Mouse (Mus musculus) right cerebral cortex, adult 18-20 months (tissue): ENCODE results near the gene Hcrt.
A peak's percentile ranks its signal among the peaks of the same experiment; 100 is the strongest.

Source experiments
- DNase-seq: peaks from one replicate; pipeline ENCODE4 v3.0.0; 2022; ENCODE audit warnings: mixed read lengths

Gene Hcrt

DNA sequence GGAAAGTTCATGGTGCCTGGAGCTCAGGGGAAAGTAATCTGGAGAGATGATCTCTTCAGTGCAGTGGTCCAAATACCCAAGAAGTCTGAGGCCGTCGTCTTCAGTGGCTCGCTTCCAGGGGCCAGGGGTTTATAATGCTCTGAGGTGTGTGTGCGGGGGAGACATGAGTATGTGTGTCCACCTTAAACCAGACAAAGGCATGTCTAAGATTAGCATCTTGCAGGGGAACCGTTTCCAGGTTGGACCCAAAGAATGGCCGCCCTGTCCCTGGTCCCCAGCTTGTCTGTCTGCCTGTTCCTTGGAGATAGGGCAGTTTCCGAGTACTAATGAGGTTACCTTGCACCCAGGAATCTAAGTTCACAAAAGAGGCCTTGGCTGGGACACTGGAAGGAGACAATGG lies at the start of gene Hcrt:
Gene Hcrt, minus strand, starts transcription at position 101 of the 400 bp plus-strand sequence.
- DNase-seq = no peak

DNA sequence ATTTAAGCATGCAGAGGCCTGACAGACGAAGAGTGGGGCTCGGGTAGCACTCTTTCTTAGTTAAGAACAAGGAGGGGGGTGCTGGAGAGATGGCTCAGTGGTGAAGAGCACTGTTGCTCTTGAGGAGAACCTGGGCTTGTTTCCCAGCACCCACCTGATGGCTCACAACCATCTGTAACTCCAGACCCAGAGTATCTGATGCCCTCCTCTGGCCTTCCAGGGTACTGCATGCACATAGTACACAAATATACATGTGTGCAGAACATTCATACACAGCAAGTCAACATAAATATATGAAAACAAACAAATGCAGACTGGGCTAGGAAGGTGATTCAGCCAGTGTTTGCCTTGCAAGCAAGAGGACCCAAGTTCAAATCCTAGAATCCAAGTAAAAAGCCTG lies 48.4 kb upstream of the Hcrt start:
- no peak for DNase-seq

DNA sequence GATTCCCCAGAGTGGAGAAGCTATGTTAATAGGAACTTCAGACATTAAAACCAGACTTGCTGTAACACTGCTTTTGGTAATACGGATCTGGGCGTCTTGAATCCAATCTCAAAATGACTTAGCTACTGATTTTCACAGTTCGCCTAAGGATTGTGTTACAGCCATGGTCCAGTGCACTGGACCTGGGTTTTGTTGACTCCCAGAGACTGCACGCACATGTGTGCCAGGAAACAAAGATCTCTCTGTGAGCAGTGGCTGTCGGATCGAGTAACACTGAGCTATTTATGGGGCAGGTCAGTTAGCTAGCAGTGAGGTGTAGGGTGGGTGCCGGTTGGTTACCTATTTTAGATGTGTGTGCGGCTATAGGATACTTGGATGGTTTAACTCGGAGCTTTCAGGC lies 47.8 kb upstream of the Hcrt start:
- DNase-seq = no peak

DNA sequence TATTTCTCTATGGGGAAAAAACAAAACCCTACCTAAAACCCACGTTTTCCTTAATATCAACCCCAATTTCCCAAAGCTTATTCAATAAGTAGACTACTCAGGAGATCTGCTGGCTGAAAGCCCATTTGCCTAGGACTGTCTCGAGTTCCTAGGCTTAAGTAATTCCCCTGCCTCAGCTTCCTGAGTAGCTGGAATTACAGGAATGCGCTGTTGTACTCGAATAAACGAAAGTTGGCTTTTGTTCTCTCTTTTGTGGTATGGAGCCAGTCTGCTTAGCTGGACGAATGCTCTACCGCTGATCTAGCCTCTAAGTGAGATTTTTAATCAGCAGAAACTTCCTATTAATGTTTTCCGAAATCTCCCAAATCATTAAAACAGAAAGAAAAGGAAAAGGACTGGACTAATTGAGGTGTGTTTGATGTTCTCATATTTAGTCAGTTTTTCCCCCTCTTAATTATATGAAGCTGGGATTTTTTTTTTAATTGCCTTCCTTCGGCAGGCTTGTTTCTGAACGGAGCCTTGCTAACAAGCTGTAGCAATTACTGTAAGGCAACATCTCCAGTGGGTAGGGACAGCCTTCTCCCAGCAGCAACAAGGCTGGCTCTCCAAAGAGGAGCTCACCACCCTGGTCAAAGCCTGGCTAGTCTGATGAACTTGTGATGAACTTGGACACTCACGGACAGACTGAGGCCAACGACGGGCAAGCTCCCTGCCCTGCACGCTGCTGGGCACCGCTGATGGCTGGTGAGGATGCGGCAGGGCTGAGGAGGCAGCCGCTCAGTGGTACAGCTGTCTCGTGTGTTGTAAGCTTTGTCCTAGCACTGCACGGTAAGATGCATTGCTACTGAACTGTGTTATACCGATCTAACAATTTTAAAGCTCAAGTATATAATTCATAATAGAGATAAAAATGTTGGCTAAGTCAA lies 43.9 kb upstream of the Hcrt start:
- DNase-seq = no peak

DNA sequence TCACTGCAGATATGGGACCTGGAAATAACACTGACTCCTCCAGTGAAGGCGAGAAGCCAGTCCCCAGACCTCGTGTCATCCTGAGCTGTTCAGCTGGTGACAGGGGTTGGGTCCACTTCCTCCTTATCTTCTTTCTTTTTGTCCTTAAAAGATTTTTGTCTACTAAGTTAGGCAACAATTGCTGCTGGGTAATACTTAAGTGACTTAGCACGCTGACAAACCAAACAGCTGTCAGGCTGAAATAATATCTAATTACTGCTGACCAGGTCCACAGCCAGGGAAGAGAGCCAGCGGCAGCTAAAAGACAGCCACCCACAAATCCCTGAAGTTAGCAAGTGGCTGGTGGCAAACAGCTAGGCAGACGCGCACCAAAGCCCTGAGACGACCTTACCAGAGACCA lies 42.8 kb upstream of the Hcrt start:
- no peak for DNase-seq

DNA sequence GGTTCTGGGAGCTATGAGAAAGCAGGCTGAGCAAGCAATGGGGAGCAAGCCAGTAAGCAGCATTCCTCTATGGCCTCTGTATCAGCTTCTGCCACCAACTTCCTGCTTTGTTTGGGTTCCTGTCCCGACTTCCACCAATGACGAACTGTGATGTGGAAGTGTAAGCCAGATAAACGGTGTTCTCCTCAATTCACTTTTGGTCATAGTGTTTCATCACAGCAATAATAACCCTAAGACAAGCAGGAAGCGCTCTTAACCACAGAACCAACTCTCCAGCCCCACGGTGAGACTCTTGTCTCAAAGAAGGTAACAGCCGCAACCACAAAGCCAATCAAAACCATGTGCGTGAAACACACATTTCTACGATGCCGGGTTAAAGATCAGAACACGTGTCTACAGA lies 41.7 kb upstream of the Hcrt start:
- no peak for DNase-seq

DNA sequence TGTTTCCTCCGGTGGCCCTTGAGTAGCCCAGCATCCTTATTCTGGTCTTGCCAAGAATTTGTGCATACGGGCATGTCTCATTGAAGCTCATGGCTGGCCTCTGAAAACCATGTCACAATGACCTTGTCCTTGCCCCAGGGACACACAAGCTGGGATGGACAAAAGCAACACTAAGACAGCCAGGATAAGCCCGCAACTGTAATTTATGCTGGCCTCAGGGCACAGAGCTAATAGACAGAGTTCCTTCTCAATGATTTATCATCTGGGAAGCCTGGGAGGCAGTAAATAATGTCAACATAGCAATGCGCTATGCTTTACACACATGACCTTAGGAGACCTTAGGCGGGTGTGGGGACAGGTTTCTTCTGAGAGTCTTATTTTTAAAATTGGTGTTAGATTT lies 36.7 kb upstream of the Hcrt start:
- DNase-seq = no peak

DNA sequence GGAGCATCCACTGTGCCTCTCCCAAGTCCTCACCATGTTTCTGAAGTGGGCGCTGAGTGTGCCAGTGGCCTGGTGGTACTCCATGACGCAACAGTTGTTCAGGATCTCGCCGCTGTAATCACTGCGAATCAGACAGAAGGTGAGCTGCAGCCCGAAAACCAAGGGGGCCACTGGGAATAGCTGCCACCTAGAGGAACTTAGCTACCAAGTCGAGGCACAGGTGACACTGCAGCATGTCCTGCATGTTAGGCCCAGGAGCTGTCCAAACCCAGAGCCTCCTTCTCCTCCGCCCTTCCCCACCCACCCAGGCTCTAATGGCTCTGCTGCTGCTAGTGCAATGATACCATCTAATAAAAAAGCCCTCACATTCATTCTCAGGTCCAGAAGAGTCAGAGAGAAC lies 33.9 kb upstream of the Hcrt start:
- DNase-seq = no peak

DNA sequence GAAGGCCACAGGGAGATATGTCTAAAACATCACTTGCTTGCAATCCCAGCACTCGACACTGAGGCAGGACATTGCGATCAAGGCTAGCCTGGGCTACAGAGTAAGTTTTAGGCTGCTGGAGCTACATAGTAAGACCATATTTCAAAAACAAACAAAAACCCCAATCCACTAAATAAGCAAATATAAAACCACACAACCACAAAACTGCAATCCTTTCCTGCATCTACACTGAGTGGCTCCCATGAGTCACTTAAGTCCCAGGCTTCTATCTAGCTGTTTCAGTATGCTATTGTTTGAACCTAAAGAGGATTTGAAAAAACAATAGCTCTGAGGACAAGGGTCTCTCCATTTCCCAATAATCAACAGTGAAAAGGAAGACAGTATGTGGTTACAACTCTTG lies 32.7 kb upstream of the Hcrt start:
- no peak for DNase-seq

DNA sequence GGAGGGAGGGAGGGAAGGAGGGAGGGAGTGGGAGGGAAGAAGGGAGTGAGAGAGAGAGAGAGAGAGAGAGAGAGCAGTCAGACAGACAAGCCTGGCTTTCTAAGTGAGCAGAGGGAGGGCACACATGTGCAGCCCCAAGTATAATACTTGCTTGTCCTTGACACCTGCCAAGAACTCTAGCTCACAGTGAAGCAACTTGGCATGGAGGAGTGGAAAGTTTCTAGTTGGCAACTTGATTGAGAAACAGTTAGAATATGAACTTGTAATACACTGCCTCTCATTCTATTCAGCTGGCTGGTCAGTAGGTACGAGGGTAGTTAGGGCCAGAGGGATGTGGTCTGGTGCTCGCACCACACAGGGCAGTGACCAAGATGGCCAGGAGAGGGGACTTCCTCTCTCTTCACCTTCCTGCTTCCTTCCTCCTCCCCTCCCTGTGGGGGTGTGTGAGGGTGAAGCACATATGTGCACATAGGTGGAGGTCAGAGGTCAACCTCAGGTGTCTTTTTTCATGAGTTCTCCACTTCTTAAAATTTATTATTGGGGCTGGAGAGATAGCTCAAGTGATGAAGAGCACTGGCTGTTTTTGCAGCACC lies 28.8 kb upstream of the Hcrt start:
- no peak for DNase-seq

DNA sequence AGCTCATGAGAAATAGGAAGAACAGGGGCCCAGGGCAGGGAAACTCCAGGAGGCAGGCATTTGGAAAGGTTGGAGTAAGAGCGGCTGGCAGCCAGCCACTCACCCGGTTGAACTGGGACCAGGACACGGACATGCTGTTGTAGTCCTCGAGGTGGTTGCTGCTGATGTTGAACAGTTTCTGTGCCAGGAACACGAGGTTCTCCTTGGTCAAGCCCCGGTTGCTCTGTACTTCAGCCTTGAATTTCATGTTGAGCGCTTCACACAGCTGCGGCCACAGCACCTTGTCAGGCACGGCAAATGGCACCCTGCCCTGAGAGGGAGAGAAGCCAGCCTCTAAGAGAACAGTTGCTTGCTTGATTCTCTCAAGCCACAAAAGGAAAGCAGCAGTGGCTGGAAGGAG lies 27.9 kb upstream of the Hcrt start:
- peak; percentile 32 for DNase-seq

DNA sequence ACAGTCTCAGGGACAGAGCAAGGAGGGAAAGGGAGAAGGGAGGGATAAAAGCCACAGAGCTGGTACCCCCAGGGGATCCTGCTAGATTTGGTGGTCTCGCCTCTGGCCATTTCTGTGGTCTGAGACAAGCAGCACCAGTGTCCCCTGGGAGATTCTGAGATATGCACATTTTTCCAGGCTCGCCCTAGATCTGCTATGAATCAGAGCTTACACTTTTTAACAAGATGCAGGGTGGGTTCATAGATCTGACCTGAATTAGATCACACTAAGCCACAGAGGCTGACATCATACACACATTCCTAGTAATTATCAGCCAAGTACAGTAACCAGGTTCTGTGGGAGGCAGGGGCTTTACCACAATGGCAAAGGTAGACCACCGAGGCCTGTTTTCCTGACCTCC lies 27.0 kb upstream of the Hcrt start:
- no peak for DNase-seq

DNA sequence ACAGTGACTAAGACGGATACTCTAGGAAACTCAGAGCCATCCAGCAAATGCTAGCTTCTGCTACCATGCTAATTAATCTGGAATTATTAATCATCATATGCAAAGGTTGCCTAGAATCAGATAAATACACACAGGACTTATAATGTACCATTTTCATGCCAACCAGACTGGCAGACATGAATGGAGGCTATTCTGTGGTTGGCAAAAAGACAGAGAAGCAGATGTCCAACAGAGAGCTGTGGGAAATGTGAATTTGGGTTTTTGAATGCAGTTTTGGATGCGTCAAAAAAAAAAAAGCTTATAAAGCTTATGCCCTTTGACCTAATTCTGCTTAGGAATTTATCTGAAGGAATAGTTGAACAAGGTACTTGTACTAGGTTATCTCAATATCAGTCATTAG lies 23.0 kb upstream of the Hcrt start:
- no peak for DNase-seq

DNA sequence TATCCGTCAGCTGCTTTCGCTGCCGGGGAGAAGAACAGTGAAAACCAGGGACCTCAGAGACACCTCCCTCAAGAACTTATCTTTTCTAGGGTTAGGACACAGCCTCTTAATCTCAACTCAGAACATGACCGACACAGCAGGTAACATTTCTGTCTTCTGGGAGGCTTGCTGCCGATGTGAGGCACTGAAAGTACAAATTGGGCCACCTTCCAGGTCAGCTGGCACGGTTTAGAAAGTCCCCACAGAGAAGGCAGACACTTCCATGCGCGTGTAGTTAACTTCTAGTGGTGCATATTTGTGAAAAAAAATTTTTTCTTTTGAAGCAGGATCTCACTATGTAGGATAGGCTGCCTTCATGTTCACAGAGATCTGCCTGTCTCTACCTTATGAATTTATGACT lies 21.6 kb upstream of the Hcrt start:
- DNase-seq = no peak

DNA sequence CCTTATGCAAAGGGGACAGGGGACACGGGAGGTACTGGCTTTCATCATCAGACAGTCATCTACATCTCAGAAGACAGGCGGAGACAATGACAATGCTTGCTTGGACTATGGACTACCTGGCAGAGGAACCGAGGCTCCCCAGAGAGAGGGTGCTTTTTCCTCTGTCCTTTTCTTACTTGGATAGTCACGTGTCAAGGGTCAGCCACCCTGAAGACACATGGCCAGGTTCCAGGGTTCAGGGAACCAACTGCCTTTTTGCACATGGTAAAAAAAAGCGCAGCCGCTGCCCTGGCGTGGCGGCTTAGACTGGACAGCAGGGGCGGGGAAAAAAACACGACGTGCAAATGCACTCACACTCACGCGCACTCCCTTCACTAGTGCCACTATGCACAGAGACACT lies 19.8 kb upstream of the Hcrt start:
- no peak for DNase-seq

DNA sequence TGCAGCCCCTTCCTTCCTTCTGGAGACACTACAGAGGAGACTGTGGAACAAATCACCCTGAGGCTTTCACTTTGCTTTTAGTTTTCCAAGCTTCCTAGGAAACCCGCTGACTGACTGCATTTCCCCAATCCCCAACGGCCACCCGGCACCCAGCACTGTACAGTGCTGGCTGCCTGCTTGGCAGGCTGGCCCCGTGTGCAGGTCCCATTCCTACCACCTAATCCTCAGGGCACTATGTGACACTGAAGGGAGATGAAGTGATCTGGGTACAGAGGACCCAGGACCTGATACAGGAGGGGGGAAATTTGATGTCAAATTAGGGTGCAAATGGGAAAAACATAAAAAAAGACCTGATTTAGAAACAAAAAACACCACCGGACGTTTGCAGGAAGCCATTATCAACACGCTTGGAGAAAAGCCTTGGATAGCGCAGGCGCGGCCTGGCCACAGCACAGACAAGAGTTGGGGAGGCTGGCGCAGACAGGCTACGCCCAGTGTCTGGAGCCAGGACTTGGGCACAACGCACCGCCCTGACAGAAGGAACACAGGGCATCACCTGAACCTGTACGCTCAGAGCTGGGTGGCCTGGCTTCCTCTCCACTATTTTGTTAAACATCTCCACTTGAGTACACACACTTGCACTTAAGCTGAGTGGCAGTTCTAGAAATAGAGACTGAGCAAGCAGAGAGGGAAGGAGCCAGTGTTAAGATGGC lies 19.2 kb upstream of the Hcrt start:
- no peak for DNase-seq

DNA sequence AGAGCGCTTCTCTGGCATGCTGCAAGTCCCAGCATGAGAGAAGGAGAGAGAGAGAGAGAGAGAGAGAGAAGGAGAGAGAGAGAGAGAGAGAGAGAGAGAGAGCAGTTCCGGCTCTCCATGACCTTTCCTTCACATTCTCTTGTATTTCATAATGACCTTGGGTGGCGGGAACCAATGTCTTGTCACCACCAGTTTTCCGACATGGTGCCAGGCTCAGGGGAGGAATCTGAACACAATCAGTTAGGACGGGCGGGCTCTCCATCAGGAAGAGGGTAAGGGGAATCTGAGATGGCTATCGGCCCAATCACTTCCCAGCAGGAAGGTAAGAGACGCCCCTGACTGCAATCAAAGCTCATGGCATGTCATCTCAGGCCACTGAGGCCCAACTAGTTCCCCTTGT lies 17.5 kb upstream of the Hcrt start:
- no peak for DNase-seq

DNA sequence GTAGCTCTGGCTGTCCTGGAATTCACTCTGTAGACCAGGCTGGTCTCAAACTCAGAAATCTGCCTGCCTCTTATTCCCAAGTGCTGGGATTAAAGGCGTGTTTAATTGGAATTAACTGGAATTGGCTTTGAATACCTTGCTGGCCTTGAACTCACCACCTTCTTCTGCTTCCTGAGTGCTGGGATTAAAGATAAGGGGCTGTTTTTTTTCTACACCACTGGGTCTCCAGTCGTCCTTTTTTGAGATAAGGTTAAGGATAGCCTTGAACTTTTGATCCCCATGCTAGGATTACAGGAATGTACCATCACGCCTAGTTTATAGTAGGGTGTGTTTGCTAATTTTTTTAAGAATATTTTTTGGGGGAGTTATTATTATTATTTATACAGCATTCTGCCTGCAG lies 15.3 kb upstream of the Hcrt start:
- no peak for DNase-seq

DNA sequence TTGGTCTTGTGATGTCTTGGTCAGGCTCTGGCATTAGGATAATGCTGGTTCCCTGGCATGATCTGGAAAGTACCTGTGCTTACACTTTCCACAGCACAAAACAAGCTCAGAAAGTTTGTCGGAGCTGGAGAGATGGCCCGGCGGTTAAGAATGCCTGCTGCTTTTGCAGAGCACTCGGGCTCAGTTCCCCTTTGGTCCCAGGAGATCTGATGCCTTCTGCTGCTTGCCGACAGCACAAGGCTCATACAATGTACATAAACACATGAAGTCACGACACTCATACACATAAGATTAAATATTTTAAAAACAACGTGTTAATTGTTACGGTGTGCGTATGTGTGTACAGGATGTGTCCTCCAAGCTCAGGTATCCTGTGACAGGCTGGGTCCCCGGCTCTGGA lies 13.2 kb upstream of the Hcrt start:
- DNase-seq = no peak

DNA sequence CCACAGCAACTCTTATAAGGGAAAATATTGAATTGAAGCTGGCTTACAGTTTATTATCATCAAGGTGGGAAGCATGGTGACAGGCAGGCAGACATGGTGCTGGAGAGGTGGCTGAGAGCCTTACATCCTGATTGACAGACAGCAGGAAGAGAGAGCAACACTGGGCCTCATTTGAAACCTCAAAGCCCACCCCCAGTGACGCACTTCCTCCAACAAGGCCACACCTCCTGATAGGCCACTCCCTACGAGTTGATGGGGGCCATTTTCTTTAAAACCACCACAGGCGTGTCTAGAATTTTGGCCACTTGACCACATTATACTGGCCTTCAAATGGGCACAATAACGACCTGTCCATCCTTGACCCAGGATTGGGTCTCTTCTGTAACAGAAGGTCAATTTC lies 11.5 kb upstream of the Hcrt start:
- DNase-seq = no peak

DNA sequence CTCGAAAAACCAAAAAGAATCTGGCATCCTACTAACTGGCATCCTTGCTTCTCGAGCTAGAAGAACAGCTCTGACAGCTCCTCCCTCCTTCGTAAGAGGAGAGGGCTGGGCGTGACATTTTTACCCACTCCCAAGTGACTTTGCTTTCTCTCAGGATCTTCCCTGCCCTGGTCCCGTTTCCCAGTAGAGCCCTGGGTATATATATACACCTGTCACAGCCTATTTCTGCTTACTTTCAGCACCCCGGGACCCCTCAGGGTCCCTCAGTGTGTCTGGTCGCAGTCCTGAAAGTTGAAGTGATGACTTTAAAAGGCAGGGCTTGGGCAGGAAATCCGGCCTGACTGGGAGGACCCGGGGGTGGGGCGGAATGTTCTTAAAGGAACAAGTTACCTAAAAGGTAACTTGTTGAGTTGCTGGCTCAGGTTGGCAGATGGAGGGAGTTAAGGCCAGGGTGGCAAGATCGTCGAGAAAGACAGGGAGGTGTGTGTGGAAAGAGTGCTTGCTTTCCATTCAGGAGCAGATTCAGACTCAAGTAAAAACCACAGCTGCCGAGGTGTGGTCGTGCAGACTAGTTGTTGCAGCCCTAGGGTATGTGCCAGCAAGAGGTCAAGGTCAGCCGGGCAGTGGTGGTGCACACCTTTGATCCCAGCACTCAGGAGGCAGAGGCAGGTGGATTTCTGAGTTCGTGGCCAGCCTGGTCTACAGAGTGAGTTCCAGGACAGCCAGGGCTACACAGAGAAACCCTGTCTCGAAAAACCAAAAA lies 8.1 kb upstream of the Hcrt start, which contains the start of gene Ghdc:
Gene Ghdc, minus strand, starts transcription at position 312 of the 763 bp plus-strand sequence.
- DNase-seq = peak; percentile 82

DNA sequence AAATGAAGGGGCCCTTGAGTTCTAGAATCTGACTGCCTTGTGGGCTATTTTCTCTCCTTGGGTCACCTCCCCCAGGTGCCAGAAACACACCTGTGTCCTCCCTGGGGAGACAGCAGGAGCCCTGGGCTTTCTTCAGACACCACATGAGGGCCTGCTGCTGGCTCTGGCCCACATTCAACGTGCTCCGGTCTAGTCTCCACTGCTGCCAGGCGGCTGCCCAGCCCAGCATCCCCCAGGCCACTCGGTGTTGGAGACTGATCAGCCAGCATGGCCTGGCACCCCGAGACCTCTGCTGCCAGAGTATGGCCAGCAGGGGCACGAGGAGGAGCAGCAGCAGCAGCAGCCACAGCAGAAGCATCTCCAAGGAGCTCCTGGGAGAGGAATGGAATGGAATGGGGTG lies 7.2 kb upstream of the Hcrt start:
- no peak for DNase-seq

DNA sequence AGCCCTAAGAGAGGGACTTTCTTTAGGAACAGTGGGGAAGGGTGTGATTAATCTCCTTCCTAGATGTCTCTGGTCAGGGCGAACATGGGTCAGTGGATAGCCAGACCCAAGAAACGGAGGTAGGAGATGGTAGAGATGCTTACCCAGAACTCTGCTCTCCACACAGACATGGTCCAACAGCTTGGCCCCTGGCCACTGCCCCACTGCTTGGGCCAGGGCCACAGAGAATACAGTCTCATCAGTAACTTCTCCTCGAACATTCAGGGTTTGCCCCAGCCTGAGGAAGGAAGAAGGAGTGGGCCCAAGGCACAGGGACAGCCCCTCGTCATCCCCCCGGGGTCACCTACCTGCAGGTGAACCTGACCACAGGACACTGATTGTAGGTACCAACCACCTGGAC lies 5.1 kb upstream of the Hcrt start:
- DNase-seq = no peak
